Mouse (Mus musculus) neural tube, embryonic 15.5 days (tissue): ENCODE measurements around the gene Trappc3. TPM values are rescaled to one million over a fixed set of nuclear protein-coding genes. Genes with fewer than 3 reads are reported as not detected.

Experiments
- ATAC-seq: fragments of 200-750 bp; cut with Nextera tagmentation; 2 replicates; pipeline ENCODE4 v1.8.0; 2017; ENCODE audit warnings: mild to moderate bottlenecking, moderate TSS enrichment, moderate library complexity; ENCODE audit not compliant: low FRiP score
- H3K27ac ChIP-seq: fragments of 300-500 bp; sonication (generic); replicated peaks from 2 replicates; pipeline ENCODE4 v1.5.1; 2015; ENCODE audit warnings: mild to moderate bottlenecking, inconsistent platforms
- H3K27me3 ChIP-seq: fragments of 300-500 bp; sonication (generic); replicated peaks from 2 replicates; pipeline ENCODE4 v1.6.1; 2015; ENCODE audit warnings: inconsistent platforms
- H3K36me3 ChIP-seq: fragments of 300-500 bp; sonication (generic); 2 replicates; pipeline ENCODE4 v1.6.1; 2015; ENCODE audit warnings: inconsistent platforms
- H3K4me1 ChIP-seq: fragments of 300-500 bp; sonication (generic); 2 replicates; pipeline ENCODE4 v1.6.1; 2015; ENCODE audit warnings: inconsistent platforms
- H3K4me2 ChIP-seq: fragments of 300-500 bp; sonication (generic); 2 replicates; pipeline ENCODE4 v1.6.1; 2015; ENCODE audit warnings: inconsistent platforms, mild to moderate bottlenecking, moderate library complexity
- H3K4me3 ChIP-seq: fragments of 300-500 bp; sonication (generic); replicated peaks from 2 replicates; pipeline ENCODE4 v1.5.1; 2015; ENCODE audit warnings: mild to moderate bottlenecking, inconsistent platforms
- H3K9ac ChIP-seq: fragments of 300-500 bp; sonication (generic); replicated peaks from 2 replicates; pipeline ENCODE4 v1.6.1; 2015; ENCODE audit warnings: mild to moderate bottlenecking, inconsistent platforms
- H3K9me3 ChIP-seq: fragments of 300-500 bp; sonication (generic); replicated peaks from 2 replicates; pipeline ENCODE4 v1.6.1; 2016; ENCODE audit warnings: inconsistent platforms
- WGBS: fragments of 180-500 bp; shearing (Covaris S2); methylation state at CpG from one replicate; pipeline ENCODE4 v1.1.7; 2015; ENCODE audit warnings: mixed read lengths; 5-methylcytosine and 5-hydroxymethylcytosine counted together
- polyA plus RNA-seq: library from polyadenylated mRNA; unstranded; fragments of >200 nt; fragmentation: Nextera tagmentation; extraction: Ambion mirVana; gene quantifications from 2 replicates; pipeline ENCODE4 v1.2.1, GENCODE M21; 2015

The Trappc3 gene
- polyA plus RNA-seq, 1 experiment from 2014 or later = 188 TPM

DNA sequence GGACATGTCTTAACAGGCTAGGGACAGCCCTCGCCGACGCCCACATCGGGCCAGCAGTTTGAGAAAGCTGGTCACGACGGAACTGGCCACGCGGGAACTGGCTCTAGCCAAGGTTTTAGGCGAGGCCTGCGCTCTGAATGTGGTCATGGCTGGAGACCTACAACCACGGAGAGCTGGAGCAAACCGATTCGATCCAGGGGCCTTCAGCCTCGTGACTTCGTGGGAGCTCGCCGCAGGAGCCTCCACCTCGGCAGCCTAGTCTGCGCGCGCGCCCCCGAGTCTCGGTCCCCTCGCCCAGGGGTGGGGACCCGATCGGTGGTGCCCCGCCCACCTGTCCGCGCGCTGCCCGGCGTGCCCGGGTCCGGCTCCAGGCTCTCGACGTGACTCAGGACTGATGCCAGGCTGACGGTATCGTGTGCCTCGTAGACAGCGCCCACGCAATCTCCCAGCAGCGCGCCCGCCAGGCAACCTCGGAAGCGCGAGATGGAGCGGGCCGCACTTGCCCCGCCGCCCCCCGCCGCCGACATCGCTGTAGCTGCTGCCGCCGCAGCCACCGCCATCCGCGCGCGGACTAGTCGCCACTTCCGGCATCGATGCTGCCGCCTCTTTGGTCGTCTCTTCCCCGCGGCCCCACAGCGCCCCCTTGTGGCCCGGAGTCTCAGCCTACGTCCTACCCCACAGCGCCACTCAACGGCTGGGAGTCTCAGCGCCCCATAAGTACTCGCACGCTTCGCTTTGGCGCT is 59.2 kb downstream of the Trappc3 start, which contains the start of gene Adprhl2:
Adprhl2 (minus strand) TSS at position 593 of the 743 bp plus-strand sequence.
- H3K36me3 ChIP-seq = peaks cover 24% of the 10 kb centered on the region
- peak within 1 kb of the TSS; percentile 74 for H3K9ac ChIP-seq
- WGBS = under 1% methylated on average over 73 of the region's 80 CpGs
- peaks cover 23% of the 10 kb centered on the region for H3K27me3 ChIP-seq
- peaks cover 33% of the 10 kb centered on the region for H3K4me1 ChIP-seq
- ATAC-seq = peak; percentile 87
- no peaks in the 10 kb centered on the region for H3K9me3 ChIP-seq
- H3K4me3 ChIP-seq = peak within 1 kb of the TSS; percentile 77
- peak within 1 kb of the TSS; percentile 81 for H3K4me2 ChIP-seq
- H3K27ac ChIP-seq = peak within 1 kb of the TSS; percentile 91

DNA sequence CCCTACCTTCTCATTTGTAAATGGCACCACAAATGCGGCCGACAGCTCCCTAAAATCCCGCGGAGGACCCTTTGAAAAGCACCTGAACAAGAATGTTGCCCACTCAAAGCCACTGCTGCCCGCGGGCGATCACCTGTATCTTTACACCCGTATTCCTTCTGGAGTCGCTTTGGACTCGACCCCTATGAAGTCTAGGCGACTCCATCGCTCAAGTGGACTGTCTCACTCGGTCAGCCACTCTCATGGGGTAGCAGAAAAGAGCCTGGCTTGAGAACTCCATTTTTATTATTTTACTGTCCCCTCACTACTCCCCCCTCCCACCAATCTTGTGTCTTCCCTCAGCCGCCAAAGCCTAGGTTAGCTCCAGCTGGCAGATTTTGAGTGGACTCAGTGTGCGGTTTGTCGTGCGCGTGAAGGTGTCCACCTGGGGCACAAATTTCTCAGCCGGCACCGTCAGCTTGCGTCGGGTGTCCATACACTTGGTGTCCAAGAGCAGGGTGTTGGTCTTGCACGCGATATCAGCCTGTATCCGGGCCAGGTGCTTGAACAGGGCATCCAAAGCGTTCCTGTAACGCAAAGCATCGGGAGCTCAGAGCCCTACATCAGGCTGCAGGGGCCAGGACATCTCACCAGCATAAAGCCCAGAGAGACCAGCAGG is 59.9 kb downstream of the Trappc3 start:
- no peaks in the 10 kb centered on the region for H3K9me3 ChIP-seq
- H3K4me2 ChIP-seq = peak overlapping the region; percentile 81
- peaks cover 33% of the 10 kb centered on the region for H3K4me1 ChIP-seq
- no peak overlapping the region for H3K27ac ChIP-seq
- peak overlapping the region; percentile 77 for H3K4me3 ChIP-seq
- 54% methylated on average over 28 of the region's 28 CpGs for whole genome bisulfite sequencing
- peak; percentile 35 for ATAC-seq
- peaks cover 23% of the 10 kb centered on the region for H3K27me3 ChIP-seq
- H3K9ac ChIP-seq = no peak overlapping the region; the same call in 1 of the 2 replicates
- H3K36me3 ChIP-seq = peaks cover 17% of the 10 kb centered on the region

DNA sequence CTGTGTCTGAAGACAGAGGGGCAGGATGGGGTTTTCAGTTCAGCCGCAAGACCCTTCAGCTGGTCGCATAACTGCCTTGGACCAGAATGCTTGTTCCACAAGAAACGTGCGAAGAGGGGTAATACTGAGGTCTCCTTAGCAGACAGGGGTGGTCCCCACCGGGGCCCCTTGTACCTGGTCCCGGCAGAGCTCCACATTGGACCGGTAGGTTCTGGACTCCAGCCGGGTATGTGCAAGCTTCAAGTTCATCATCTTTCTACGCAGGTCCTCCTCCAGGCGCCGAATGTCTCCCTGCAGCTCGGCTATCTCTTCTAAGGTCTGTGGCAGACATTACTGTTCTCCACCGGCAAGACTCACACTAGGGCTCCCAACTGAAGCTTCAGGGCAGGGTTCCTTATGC is 60.5 kb downstream of the Trappc3 start:
- Histone ChIP-seq H3K4me3 (no peak overlapping the region), H3K4me1 (peaks cover 33% of the 10 kb centered on the region), H3K27ac (no peak overlapping the region), H3K36me3 (peaks cover 10% of the 10 kb centered on the region), H3K27me3 (peaks cover 23% of the 10 kb centered on the region), H3K9me3 (no peaks in the 10 kb centered on the region), H3K9ac (no peak overlapping the region), H3K4me2 (no peak overlapping the region)
- WGBS = 95% methylated on average over 13 of the region's 13 CpGs
- ATAC-seq = no peak

DNA sequence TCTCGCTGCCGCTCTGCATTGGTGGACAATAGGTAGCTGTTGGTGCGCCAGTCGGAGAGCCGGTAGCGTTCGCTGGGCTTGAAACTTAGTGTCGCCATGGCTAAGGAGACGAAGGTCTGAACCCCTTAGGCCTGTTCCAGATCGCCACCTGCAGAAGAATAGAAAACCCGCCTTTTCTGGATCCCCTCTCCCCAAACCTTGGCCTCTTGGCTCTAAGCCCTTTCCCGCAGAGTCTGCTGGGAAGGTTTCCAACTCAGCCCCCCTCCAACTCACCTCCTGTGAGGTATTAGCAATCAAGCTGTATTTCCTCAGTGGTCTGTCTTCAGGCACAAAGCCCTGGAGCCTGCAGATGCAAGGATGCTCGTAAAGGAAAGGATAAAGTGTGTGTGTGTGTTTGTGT is 62.7 kb downstream of the Trappc3 start:
- Histone ChIP-seq H3K27ac (no peak overlapping the region), H3K9ac (no peak overlapping the region), H3K4me3 (no peak overlapping the region), H3K9me3 (no peaks in the 10 kb centered on the region), H3K4me2 (peak overlapping the region; percentile 46), H3K27me3 (peaks cover 23% of the 10 kb centered on the region), H3K4me1 (peaks cover 29% of the 10 kb centered on the region), H3K36me3 (peaks cover under 1% of the 10 kb centered on the region; the same call in 1 of the 2 replicates)
- no peak for ATAC-seq
- 28% methylated on average over 13 of the region's 13 CpGs for WGBS

DNA sequence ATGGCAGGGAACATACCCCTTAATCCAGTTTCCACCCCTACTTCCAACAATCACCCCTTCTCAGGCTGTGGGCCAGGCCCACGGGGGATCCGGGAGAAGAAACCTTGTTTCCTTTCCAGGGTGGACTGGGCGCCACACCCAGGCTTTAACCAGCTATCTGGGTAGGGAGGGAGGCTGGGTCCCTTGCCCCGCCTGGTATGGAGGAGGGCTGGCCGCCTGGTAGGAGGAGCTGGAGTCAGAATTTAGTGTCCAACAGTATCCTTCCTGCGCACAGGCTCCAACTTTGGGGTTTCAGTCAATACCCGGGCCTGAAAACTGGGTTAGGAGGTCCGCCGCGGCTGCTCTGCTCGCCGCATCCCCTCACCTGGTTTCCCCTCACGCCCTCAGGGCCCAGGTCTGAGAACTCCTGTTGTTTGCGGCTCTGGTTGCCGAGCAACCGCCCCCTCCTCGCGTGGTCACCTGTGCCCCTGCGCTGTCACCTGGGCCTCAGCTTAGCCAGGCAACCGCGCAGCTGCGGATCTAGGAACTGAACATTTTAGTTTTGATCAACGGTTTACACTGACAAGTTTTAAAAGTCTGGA is 63.2 kb downstream of the Trappc3 start, which contains the start of gene Tekt2:
Tekt2 (minus strand) TSS at position 408 of the 581 bp plus-strand sequence.
- H3K27me3 ChIP-seq = peaks cover 23% of the 10 kb centered on the region
- H3K9me3 ChIP-seq = no peaks in the 10 kb centered on the region
- ATAC-seq = no peak
- no peak within 1 kb of the TSS for H3K27ac ChIP-seq
- H3K4me3 ChIP-seq = peak within 1 kb of the TSS; percentile 12; the same call in 1 of the 2 replicates
- H3K36me3 ChIP-seq = no peaks in the 10 kb centered on the region
- 11% methylated on average over 23 of the region's 23 CpGs for WGBS
- no peak within 1 kb of the TSS for H3K9ac ChIP-seq
- H3K4me2 ChIP-seq = peak within 1 kb of the TSS; percentile 46
- H3K4me1 ChIP-seq = peaks cover 24% of the 10 kb centered on the region

Other genes with a start within 250 kb of the Trappc3 start
- 0.42 and 1.0 TPM in 2 replicates for gene Csf3r, start 237.8 kb upstream of the Trappc3 start, polyA plus RNA-seq
- gene Mrps15, start 215.4 kb upstream of the Trappc3 start, polyA plus RNA-seq = 142 and 145 TPM in 2 replicates
- gene Oscp1, start 203.8 kb upstream of the Trappc3 start, polyA plus RNA-seq = 37.4 and 38.3 TPM in 2 replicates
- gene Lsm10, start 165.7 kb upstream of the Trappc3 start, polyA plus RNA-seq = 48.5 and 51.6 TPM in 2 replicates
- 28.1 and 29.9 TPM in 2 replicates for gene Stk40, start 158.4 kb upstream of the Trappc3 start, polyA plus RNA-seq
- gene Eva1b, start 114.6 kb upstream of the Trappc3 start, polyA plus RNA-seq = 13.3 and 19.1 TPM in 2 replicates
- gene Sh3d21, start 98.8 kb upstream of the Trappc3 start, polyA plus RNA-seq = 1.4 and 2.6 TPM in 2 replicates
- 127 and 133 TPM in 2 replicates for gene Thrap3, start 59.6 kb upstream of the Trappc3 start, polyA plus RNA-seq
- 65.4 and 79.7 TPM in 2 replicates for gene Map7d1, start 6.0 kb upstream of the Trappc3 start, polyA plus RNA-seq
- gene Col8a2, start 24.5 kb downstream of the Trappc3 start, polyA plus RNA-seq = 7.4 and 9.8 TPM in 2 replicates
- 75.5 and 79.8 TPM in 2 replicates for gene Adprhl2, start 59.4 kb downstream of the Trappc3 start, polyA plus RNA-seq
- gene Tekt2, start 63.4 kb downstream of the Trappc3 start, polyA plus RNA-seq = 8.3 and 9.2 TPM in 2 replicates
- gene Ago3, start 167.2 kb downstream of the Trappc3 start, polyA plus RNA-seq = 15.1 and 17.1 TPM in 2 replicates
- 7.5 and 7.9 TPM in 2 replicates for gene Ago1, start 206.3 kb downstream of the Trappc3 start, polyA plus RNA-seq